ENCODE assay signal across 42 mouse cellular contexts in genomic region chr6:54005302-54005701, GRCm38 (mm10). TPM values are rescaled to one million over a fixed set of nuclear protein-coding genes. Genes with fewer than 3 reads are reported as not detected.
"Had no signal": no experiment of that assay in that cellular context is flagged by ENCODE, and none has a peak within 500 bp of the region (broad histone marks: within the 10 kb centered on the region; RNA-seq: fewer than 3 reads in every experiment).

No protein-coding gene starts in this region.

- H3K27ac ChIP-seq: left cerebral cortex, adult 2 months; limb, embryonic 10.5 days; limb, embryonic 12.5 days; limb, embryonic 13.5 days; limb, embryonic 15.5 days; liver, embryonic 12.5 days; liver, embryonic 13.5 days; liver, embryonic 14.5 days; liver, embryonic 15.5 days; lung, embryonic 15.5 days; macrophage; midbrain, embryonic 10.5 days; midbrain, embryonic 12.5 days; midbrain, embryonic 13.5 days; midbrain, embryonic 15.5 days; neural tube, embryonic 12.5 days had no signal

- H3K4me1 ChIP-seq: megakaryocyte, embryonic 14.5 days had no signal

- H3K36me3 ChIP-seq: limb, embryonic 10.5 days; limb, embryonic 12.5 days; limb, embryonic 13.5 days; limb, embryonic 15.5 days; liver, embryonic 12.5 days; liver, embryonic 13.5 days; liver, embryonic 15.5 days; lung, embryonic 15.5 days; midbrain, embryonic 10.5 days; midbrain, embryonic 12.5 days; midbrain, embryonic 13.5 days; midbrain, embryonic 15.5 days; neural tube, embryonic 12.5 days had no signal

- DNase-seq: left cerebral cortex, postnatal 4 days; liver; liver, embryonic 13.5 days; liver, postnatal 0 days; lung, adult 18-20 months; lung, adult 2 months; lung, embryonic 14.5 days; lung, postnatal 10 days; lung, postnatal 14 days; lung, postnatal 36 days; lung, postnatal 4 days; midbrain, embryonic 14.5 days had no signal

- H3K4me2 ChIP-seq: limb, embryonic 12.5 days; limb, embryonic 13.5 days; limb, embryonic 15.5 days; liver, embryonic 11.5 days; liver, embryonic 12.5 days; liver, embryonic 13.5 days; liver, embryonic 15.5 days; lung, embryonic 14.5 days; lung, embryonic 15.5 days; midbrain, embryonic 12.5 days; midbrain, embryonic 13.5 days; midbrain, embryonic 15.5 days; neural tube, embryonic 12.5 days had no signal

- ATAC-seq: liver, embryonic 12.5 days; liver, postnatal 0 days; lung, postnatal 0 days; midbrain, embryonic 13.5 days; midbrain, embryonic 15.5 days; midbrain, embryonic 16.5 days had no signal

- H3K9me3 ChIP-seq: limb, embryonic 10.5 days; limb, embryonic 12.5 days; limb, embryonic 13.5 days; limb, embryonic 15.5 days; liver, embryonic 12.5 days; liver, embryonic 13.5 days; liver, embryonic 15.5 days; lung, embryonic 15.5 days; midbrain, embryonic 10.5 days; midbrain, embryonic 12.5 days; midbrain, embryonic 13.5 days; midbrain, embryonic 15.5 days; neural tube, embryonic 12.5 days had no signal

- H3K27me3 ChIP-seq: limb, embryonic 12.5 days; limb, embryonic 15.5 days; liver, embryonic 12.5 days; liver, embryonic 13.5 days; liver, embryonic 15.5 days; lung, embryonic 15.5 days; midbrain, embryonic 15.5 days had no signal

- H3K4me3 ChIP-seq: left cerebral cortex, adult 2 months; limb, embryonic 10.5 days; limb, embryonic 12.5 days; limb, embryonic 13.5 days; limb, embryonic 15.5 days; liver, embryonic 12.5 days; liver, embryonic 13.5 days; liver, embryonic 15.5 days; lung, embryonic 15.5 days; megakaryocyte, embryonic 14.5 days; midbrain, embryonic 10.5 days; midbrain, embryonic 12.5 days; midbrain, embryonic 13.5 days; midbrain, embryonic 15.5 days; neural tube, embryonic 12.5 days had no signal

- H3K9ac ChIP-seq: limb, embryonic 12.5 days; limb, embryonic 13.5 days; limb, embryonic 15.5 days; liver, embryonic 12.5 days; liver, embryonic 13.5 days; liver, embryonic 14.5 days; liver, embryonic 15.5 days; liver, postnatal 0 days; lung, embryonic 14.5 days; lung, embryonic 15.5 days; midbrain, embryonic 12.5 days; midbrain, embryonic 13.5 days; midbrain, embryonic 15.5 days; neural tube, embryonic 12.5 days had no signal

RNA-seq across cellular contexts. Expression of gene Cpvl, which starts 26.8 kb away (rescaled TPM):
- total RNA-seq: left cerebral cortex, adult 2 months; left cerebral cortex, adult 8-10 months; left cerebral cortex, postnatal 14 days; left cerebral cortex, postnatal 25 days; left cerebral cortex, postnatal 36 days; left cerebral cortex, postnatal 4 days; liver, adult 2 months; megakaryocyte progenitor cell, adult 5-6 weeks; megakaryocyte, adult 5-6 weeks; megakaryocyte-erythroid progenitor cell, adult 5-6 weeks; monocyte, adult 5-6 weeks had no signal
- polyA plus RNA-seq: liver, adult 2 months; liver, embryonic 11.5 days; liver, embryonic 12.5 days; liver, embryonic 13.5 days; liver, embryonic 14.5 days; liver, embryonic 15.5 days; liver, embryonic 16.5 days; liver, postnatal 0 days; lung, adult 2 months; macrophage; midbrain, embryonic 12.5 days; midbrain, embryonic 13.5 days; midbrain, embryonic 15.5 days; midbrain, embryonic 16.5 days; neural tube, embryonic 11.5 days; neural tube, embryonic 12.5 days had no signal
